Mouse (Mus musculus): Measurements from ENCODE around the gene Fh1. TPM values are rescaled to one million over a fixed set of nuclear protein-coding genes. Genes with fewer than 3 reads are reported as not detected.
A peak's percentile ranks its signal among the peaks of the same experiment; 100 is the strongest.

Fh1 gene
- polyA plus RNA-seq, 1 experiment, result 129 TPM

DNA sequence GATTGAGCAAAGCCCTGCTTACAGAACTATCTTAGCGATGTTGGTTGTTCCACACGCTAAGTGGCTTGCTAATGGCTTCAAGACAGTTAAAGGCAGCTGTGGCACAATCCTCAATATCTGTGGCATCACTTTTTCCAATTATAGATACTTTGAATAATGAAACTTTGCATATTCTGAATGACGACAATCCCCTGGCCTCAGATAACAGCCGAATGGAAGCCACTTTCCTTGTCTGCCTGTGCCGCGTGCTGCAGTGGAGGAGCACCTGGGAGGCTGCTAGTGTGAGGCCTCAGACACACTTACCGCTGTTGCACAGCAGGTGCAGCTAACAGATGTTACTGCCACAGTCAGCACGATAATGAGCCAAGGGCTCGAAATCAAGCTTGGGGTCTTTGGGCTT, 10.4 kb downstream of the Fh1 start:
- H3K4me3 ChIP-seq (replicated peaks; ENCODE audit: insufficient read depth, low read depth, low read length), result no peak overlapping the region
- H3K4me1 ChIP-seq (ENCODE audit: control insufficient read depth, insufficient read depth, low read length), result no peaks in the 10 kb centered on the region
- DNase-seq, result no peak
- H3K27me3 ChIP-seq (ENCODE audit: control insufficient read depth, insufficient read depth, low read length), result no peaks in the 10 kb centered on the region
- WGBS, result 76% methylated on average over 9 of the region's 9 CpGs
- TF ChIP-seq CTCF (IDR thresholded peaks at IDR 0.05; ENCODE audit: borderline replicate concordance, insufficient read depth, low read depth, low read length), result no peak
- TF ChIP-seq POLR2A (IDR thresholded peaks at IDR 0.05; ENCODE audit: borderline replicate concordance, insufficient read depth, low read length), result no peak
- no peak overlapping the region for H3K27ac ChIP-seq (ENCODE audit: insufficient read depth, low read length)

DNA sequence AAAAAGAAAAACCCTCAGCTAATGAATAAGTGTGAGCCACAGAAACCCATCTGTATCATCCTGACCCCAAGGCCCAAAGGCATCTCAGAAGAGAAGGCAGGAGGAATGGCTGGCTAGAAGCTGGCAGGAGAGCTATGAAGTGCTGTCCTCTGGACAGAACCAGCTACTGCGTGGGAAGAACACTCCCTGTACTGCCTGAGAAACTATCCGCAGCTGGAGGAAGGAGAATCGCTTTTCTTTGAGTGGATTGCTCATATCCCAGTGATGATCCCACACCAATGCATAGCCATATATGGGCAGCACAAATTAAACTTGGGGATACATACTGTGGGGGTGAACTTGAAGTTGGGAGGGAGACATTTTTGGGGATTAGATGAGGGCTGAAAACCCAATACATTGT, 16.7 kb downstream of the Fh1 start:
- H3K27ac ChIP-seq (ENCODE audit: insufficient read depth, low read length), result no peak overlapping the region
- TF ChIP-seq CTCF (IDR thresholded peaks at IDR 0.05; ENCODE audit: borderline replicate concordance, insufficient read depth, low read depth, low read length), result no peak
- no peak for TF ChIP-seq POLR2A (IDR thresholded peaks at IDR 0.05; ENCODE audit: borderline replicate concordance, insufficient read depth, low read length)
- H3K4me3 ChIP-seq (replicated peaks; ENCODE audit: insufficient read depth, low read depth, low read length), result no peak overlapping the region
- DNase-seq, result no peak
- no peaks in the 10 kb centered on the region for H3K4me1 ChIP-seq (ENCODE audit: control insufficient read depth, insufficient read depth, low read length)
- no peaks in the 10 kb centered on the region for H3K27me3 ChIP-seq (ENCODE audit: control insufficient read depth, insufficient read depth, low read length)
- WGBS, result 95% methylated on average over 3 of the region's 3 CpGs

- 94% methylated on average over 18 of the region's 18 CpGs for WGBS
- TF ChIP-seq CTCF (IDR thresholded peaks at IDR 0.05; ENCODE audit: borderline replicate concordance, insufficient read depth, low read depth, low read length), result no peak
- TF ChIP-seq POLR2A (IDR thresholded peaks at IDR 0.05; ENCODE audit: borderline replicate concordance, insufficient read depth, low read length), result no peak
These were observed 17.4 kb downstream of the Fh1 start for GRCm38 (mm10) chr1:175607838-175608585.

GRCm38 (mm10) chr1:175607308-175607707, 18.1 kb downstream of the Fh1 start:
- Histone ChIP-seq H3K27ac (ENCODE audit: insufficient read depth, low read length) (no peak overlapping the region), H3K4me1 (ENCODE audit: control insufficient read depth, insufficient read depth, low read length) (no peaks in the 10 kb centered on the region), H3K27me3 (ENCODE audit: control insufficient read depth, insufficient read depth, low read length) (no peaks in the 10 kb centered on the region), H3K4me3 (replicated peaks; ENCODE audit: insufficient read depth, low read depth, low read length) (no peak overlapping the region)
- TF ChIP-seq CTCF (IDR thresholded peaks at IDR 0.05; ENCODE audit: borderline replicate concordance, insufficient read depth, low read depth, low read length) (no peak), POLR2A (IDR thresholded peaks at IDR 0.05; ENCODE audit: borderline replicate concordance, insufficient read depth, low read length) (no peak)
- 94% methylated on average over 6 of the region's 6 CpGs for WGBS
- no peak for DNase-seq

More at GRCm38 (mm10) chr1:175607838-175608585, 17.4 kb downstream of the Fh1 start:
- no peak overlapping the region for H3K4me3 ChIP-seq (replicated peaks; ENCODE audit: insufficient read depth, low read depth, low read length)
- no peak for DNase-seq
- H3K4me1 ChIP-seq (ENCODE audit: control insufficient read depth, insufficient read depth, low read length), result no peaks in the 10 kb centered on the region
- no peaks in the 10 kb centered on the region for H3K27me3 ChIP-seq (ENCODE audit: control insufficient read depth, insufficient read depth, low read length)
- H3K27ac ChIP-seq (ENCODE audit: insufficient read depth, low read length), result no peak overlapping the region

GRCm38 (mm10) chr1:175603390-175603789, 22.0 kb downstream of the Fh1 start:
- Histone ChIP-seq H3K27me3 (ENCODE audit: control insufficient read depth, insufficient read depth, low read length) (no peaks in the 10 kb centered on the region), H3K27ac (ENCODE audit: insufficient read depth, low read length) (no peak overlapping the region), H3K4me1 (ENCODE audit: control insufficient read depth, insufficient read depth, low read length) (no peaks in the 10 kb centered on the region), H3K4me3 (replicated peaks; ENCODE audit: insufficient read depth, low read depth, low read length) (no peak overlapping the region)
- TF ChIP-seq CTCF (IDR thresholded peaks at IDR 0.05; ENCODE audit: borderline replicate concordance, insufficient read depth, low read depth, low read length) (peak; percentile 74), POLR2A (IDR thresholded peaks at IDR 0.05; ENCODE audit: borderline replicate concordance, insufficient read depth, low read length) (no peak)
- DNase-seq, result peak; percentile 17 to 26
- WGBS, result 52% methylated on average over 6 of the region's 6 CpGs

DNA sequence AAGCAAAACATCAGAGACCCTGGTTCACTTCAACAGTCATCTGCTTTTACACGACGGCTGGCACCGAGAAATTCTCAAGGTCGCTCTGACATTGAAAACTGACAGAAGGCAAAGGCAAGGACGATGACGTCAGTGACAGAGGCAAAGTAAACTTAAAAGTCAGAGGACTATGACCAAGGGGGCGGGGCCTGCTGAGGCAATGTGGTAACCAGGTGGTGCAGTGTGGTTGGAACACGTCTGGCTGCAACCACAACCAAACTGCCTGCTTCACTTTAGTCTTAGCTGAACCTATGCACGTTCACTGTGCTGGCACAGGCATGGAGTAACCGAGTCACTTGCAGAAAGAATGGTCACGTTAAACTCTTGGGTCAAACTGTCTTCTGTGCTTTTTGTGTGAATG, 23.2 kb downstream of the Fh1 start:
- TF ChIP-seq CTCF (IDR thresholded peaks at IDR 0.05; ENCODE audit: borderline replicate concordance, insufficient read depth, low read depth, low read length) (no peak), POLR2A (IDR thresholded peaks at IDR 0.05; ENCODE audit: borderline replicate concordance, insufficient read depth, low read length) (no peak)
- WGBS, result 89% methylated on average over 11 of the region's 11 CpGs
- H3K4me1 ChIP-seq (ENCODE audit: control insufficient read depth, insufficient read depth, low read length), result no peaks in the 10 kb centered on the region
- no peak for DNase-seq
- no peaks in the 10 kb centered on the region for H3K27me3 ChIP-seq (ENCODE audit: control insufficient read depth, insufficient read depth, low read length)
- no peak overlapping the region for H3K27ac ChIP-seq (ENCODE audit: insufficient read depth, low read length)
- H3K4me3 ChIP-seq (replicated peaks; ENCODE audit: insufficient read depth, low read depth, low read length), result no peak overlapping the region

GRCm38 (mm10) chr1:175592832-175593231, 32.6 kb downstream of the Fh1 start:
- 95% methylated on average over 1 of the region's 1 CpGs for WGBS
- TF ChIP-seq POLR2A (IDR thresholded peaks at IDR 0.05; ENCODE audit: borderline replicate concordance, insufficient read depth, low read length) (no peak), CTCF (IDR thresholded peaks at IDR 0.05; ENCODE audit: borderline replicate concordance, insufficient read depth, low read depth, low read length) (no peak)
- Histone ChIP-seq H3K4me1 (ENCODE audit: control insufficient read depth, insufficient read depth, low read length) (no peaks in the 10 kb centered on the region), H3K27me3 (ENCODE audit: control insufficient read depth, insufficient read depth, low read length) (no peaks in the 10 kb centered on the region), H3K4me3 (replicated peaks; ENCODE audit: insufficient read depth, low read depth, low read length) (no peak overlapping the region), H3K27ac (ENCODE audit: insufficient read depth, low read length) (no peak overlapping the region)
- DNase-seq, result no peak

DNA sequence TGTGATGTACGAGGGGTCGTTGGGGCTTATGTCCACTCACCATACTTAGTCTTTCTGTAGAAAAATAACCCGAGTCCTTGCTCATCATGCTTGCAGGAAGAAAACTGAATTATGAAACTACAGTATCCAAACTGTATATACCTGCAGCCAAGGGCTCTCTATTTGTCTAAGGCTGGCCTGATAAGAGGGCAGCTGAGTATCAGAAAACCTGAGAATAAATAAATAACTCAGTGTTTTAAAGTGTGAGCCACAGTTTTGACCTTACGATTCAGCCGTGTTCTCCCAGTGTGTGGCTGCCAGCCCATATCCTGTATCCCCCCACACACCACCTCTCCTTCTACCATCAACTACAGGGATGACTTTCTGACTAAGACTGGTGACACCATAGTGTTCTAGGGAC, 38.8 kb downstream of the Fh1 start:
- no peak overlapping the region for H3K4me3 ChIP-seq (replicated peaks; ENCODE audit: insufficient read depth, low read depth, low read length)
- DNase-seq, result no peak
- WGBS, result 92% methylated on average over 5 of the region's 5 CpGs
- TF ChIP-seq POLR2A (IDR thresholded peaks at IDR 0.05; ENCODE audit: borderline replicate concordance, insufficient read depth, low read length) (no peak), CTCF (IDR thresholded peaks at IDR 0.05; ENCODE audit: borderline replicate concordance, insufficient read depth, low read depth, low read length) (no peak)
- H3K27ac ChIP-seq (ENCODE audit: insufficient read depth, low read length), result no peak overlapping the region
- no peaks in the 10 kb centered on the region for H3K27me3 ChIP-seq (ENCODE audit: control insufficient read depth, insufficient read depth, low read length)
- H3K4me1 ChIP-seq (ENCODE audit: control insufficient read depth, insufficient read depth, low read length), result no peaks in the 10 kb centered on the region
